Mouse (Mus musculus) kidney, postnatal 4 days (tissue): ENCODE measurements at regions not wholly inside any gene's neighbourhood (a gene's known extent, or its start where the extent isn't known, plus 50 kb on each side); places are given as distances from the start of the nearest gene placed in this dataset.

ENCODE experiments used
- DNase-seq, 2 experiments: peaks; one replicate each; pipeline ENCODE4 v3.0.0; 2021; ENCODE audit warnings: mixed read lengths in 2 of 2

DNA sequence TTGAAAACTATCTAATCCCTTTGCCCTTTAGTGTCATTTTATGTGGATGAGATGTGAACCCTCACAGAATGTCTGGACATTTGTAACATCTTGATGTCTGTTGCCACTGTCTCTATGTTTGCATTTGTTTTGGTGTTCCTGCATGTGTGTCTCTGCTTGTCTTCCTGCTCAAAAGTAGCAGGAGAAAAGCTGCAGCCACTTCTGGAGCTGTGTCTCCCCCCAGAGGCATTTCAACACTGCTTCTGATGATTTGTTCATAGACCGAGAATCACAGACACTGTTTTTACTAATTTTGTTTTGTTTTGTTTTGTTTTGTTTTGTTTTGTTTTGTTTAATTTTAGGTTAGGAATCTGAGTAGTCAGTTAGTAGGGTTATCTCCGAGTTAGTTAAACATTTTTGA, 883.8 kb downstream of the Gbe1 start:
- peak in 1 of 2 experiments; percentile 3 for DNase-seq

- DNase-seq, result no peak
These were observed 895.1 kb downstream of the Gbe1 start for GRCm38 (mm10) chr16:71208806-71209205.

DNA sequence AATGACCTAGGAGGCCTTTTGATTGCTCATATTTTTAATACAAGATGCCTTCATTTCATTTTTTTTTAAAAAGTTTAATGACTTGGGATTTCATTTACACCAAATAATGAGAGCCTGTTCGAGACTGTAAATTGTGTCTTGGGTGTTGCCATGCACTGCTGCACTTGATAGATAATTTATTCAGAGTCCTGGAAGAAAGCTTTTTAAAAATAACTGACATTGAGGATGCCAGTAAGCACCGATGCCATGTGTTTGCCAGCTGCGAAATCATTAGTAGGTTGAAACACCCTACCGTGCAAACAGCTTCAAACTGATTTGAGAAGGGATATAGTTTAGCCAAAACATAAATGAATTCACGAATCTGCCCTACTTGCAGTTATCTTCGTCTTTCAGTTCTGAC, 910.7 kb downstream of the Gbe1 start:
- no peak for DNase-seq

DNA sequence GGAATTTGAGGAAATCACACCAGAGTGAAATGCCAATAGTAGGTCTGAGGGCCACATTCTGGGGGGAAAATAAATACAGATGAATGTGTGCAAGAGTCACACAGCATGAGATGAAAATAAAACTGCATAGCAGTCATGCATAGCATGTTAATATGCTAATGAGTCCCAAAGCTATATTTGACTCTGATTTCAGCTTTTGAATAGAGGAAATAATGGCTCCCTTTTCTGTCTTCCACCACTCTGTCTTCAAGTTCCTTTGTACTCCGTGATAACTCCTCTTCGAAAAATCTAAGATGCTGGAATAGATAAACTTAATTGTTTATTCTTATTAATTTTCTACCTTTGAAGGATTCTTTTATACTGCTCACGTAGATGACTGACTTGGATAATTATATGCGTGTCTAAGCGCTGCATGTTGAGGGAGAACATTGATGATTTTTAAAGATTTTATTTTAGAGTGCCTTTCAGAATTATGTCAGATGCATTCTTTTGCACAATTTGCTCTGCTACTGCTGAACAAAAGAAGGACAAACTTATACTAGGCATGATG, 916.4 kb downstream of the Gbe1 start:
- DNase-seq, result no peak

DNA sequence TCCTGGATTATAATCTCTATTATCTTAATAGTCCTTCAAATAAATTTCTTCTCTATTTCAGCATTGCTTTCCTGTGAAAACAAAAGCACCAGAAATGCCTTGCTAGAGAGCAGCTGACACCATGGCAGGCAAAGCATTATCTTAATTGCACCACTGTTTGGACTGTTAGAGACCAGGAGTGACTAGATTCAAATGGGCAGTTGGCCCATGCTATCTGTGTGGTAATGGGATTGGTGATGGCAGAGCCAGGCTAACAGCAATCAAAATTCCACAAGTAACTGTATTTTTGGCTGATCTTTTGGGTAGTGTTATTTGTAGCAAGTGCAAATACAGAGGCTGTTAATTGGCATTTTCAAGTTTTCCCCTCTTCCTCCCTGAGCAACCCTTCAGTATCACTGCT, 929.3 kb downstream of the Gbe1 start:
- no peak for DNase-seq

DNA sequence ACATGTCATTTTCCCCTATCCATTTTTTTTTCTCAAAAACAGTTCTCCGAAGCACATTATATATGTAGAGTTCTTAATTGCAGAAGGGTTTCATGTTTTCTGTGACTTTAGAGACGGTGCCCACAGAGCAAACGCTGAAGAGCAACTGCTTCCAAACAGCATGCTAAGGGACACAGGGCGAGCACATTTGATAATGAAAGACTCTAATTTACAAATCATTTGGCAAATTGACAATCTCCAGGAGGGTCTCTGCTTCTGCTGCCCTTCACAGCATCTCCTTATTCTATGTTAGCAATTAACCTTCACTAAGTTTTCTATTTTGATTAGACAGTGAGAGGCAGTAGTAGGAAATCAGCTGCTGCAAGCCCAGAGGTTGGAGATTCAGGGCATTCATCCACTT, 929.7 kb downstream of the Gbe1 start:
- DNase-seq, result no peak

GRCm38 (mm10) chr16:71247516-71248139, 933.9 kb downstream of the Gbe1 start:
- DNase-seq, result peak; percentile 82 to 83

GRCm38 (mm10) chr16:71255740-71256139, 942.0 kb downstream of the Gbe1 start:
- no peak for DNase-seq

DNA sequence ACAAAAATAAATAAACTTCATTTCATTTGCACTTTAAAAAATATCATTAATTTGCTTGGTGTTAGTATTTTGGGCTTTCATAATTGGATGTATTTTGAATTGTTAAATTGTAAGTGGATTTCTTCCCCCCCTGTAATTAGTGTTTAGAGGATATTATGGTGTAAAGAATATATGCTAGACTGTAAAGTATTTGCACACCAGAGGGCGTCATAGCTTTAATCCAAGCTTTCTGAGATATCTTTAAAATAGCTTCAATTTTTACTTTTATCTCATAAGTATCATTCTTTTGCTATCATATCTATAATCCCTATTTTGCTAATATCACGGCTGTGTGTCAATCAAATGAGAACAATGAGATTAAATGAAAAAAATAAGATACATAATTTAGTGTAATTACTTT, 942.4 kb downstream of the Gbe1 start:
- no peak for DNase-seq

DNA sequence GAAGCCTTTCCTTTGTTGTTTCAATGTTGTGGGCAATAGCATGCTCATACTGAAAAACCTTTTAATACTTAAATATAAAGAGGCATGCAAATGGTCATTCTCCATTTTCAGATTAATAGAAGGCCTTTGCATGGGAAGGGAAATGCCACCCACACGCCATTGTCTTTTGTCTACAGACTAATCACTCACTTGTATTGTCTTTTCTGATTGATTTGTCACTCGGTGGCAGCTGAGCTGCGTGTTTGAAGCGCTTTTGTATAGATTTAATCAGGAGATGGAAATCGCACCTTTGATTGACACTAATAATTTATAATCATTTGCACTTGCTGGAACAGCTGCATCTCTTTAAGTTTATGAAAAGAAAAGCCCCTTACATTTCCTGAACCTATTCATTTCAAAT, 953.4 kb downstream of the Gbe1 start:
- no peak for DNase-seq
